Comparison of ENCODE assay signal across 10 mouse cellular contexts in the genomic region with DNA sequence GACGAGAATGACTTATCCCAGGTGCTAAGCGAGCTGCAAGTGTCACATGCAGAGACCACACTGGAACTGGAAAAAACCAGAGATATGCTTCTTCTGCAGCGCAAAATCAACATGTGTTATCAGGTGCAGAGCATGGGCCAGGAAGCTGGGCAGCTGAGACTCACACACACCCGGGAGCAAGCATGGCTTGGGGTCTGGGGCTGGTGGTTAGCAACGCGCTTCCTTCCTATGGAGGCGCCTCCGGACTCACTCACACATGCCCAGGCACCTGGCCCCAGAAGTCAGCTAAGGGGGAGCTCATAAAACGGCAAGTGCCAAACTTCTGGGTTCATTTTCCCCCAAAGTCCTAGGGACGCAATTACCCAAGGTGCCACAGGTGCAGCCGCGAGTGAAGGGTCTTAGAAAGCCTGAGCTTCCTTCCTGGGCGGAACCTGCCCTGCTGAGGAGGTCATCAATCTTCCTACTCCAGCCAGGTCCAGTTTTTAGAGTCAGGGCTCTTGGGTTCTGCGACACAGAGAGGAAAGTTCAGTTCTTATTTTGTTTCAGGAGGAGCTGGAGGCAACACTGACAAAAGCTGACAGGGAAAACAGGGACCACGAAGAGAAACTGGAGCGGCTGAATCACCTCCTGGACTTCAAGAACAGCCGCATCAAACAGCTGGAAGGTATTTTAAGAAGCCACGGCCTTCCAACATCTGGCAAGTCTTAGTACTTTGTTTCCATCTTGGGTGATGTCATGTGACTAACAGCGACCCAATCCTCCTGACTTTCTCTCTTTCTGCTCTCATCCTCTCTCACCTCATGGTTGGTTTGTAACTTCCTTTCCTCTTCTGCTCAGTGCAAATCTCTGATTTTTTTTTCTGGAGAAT. TPM values are rescaled to one million over a fixed set of nuclear protein-coding genes. Genes with fewer than 3 reads are reported as not detected.
DNase-seq lines count a peak whose midpoint lies in the region; ATAC-seq lines count a peak whose summit lies in the region.
"Had no signal": no experiment of that assay in that cellular context is flagged by ENCODE, and none has a peak within 500 bp of the region (broad histone marks: within the 10 kb centered on the region; RNA-seq: fewer than 3 reads in every experiment).

No protein-coding gene starts in this region.

- no peaks in the 10 kb centered on the region for H3K9me3 ChIP-seq in kidney, embryonic 14.5 days (ENCODE audit: control insufficient read depth, low read length)
- no peaks in the 10 kb centered on the region for H3K9me3 ChIP-seq in limb, embryonic 15.5 days
- H3K9me3 ChIP-seq in stomach, embryonic 16.5 days (replicated peaks; ENCODE audit: control insufficient read depth, low read length), result no peaks in the 10 kb centered on the region

- DNase-seq in kidney, adult 11 months, result no peak
- DNase-seq in T-cell, adult 2 months (ENCODE audit: low spot score), result peak; percentile 59
- no peak for DNase-seq in frontal cortex, postnatal 10 days (ENCODE audit: low spot score in 2 of 2)
- DNase-seq in adrenal gland, postnatal 14 days, result no peak
- no peak for DNase-seq in right cerebral cortex, adult 2 months (ENCODE audit: low spot score in 2 of 2)
- DNase-seq: right cerebral cortex, postnatal 4 days had no signal

- H3K36me3 ChIP-seq in kidney, embryonic 14.5 days (ENCODE audit: control insufficient read depth, insufficient read depth, low read length), result no peaks in the 10 kb centered on the region
- H3K36me3 ChIP-seq in limb, embryonic 15.5 days, result no peaks in the 10 kb centered on the region
- H3K36me3 ChIP-seq in stomach, embryonic 16.5 days (ENCODE audit: control insufficient read depth, insufficient read depth, low read length), result no peaks in the 10 kb centered on the region

- peaks cover 7% of the 10 kb centered on the region; the same call in 1 of the 2 replicates for H3K4me1 ChIP-seq in kidney, embryonic 14.5 days (ENCODE audit: control insufficient read depth, insufficient read depth, low read length)
- peaks cover 9% of the 10 kb centered on the region for H3K4me1 ChIP-seq in limb, embryonic 15.5 days
- 0 out of 2 replicates have a peak, but pooled peaks cover 6% of the 10 kb centered on the region for H3K4me1 ChIP-seq in stomach, embryonic 16.5 days (ENCODE audit: control insufficient read depth, insufficient read depth, low read length)

- no peak overlapping the region for H3K27ac ChIP-seq in kidney, embryonic 14.5 days (ENCODE audit: low read depth, low read length)
- H3K27ac ChIP-seq in limb, embryonic 15.5 days, result no peak overlapping the region
- H3K27ac ChIP-seq in stomach, embryonic 16.5 days (ENCODE audit: low read length), result no peak overlapping the region

- 36% methylated on average over 19 of the region's 19 CpGs for WGBS in kidney, embryonic 14.5 days
- 27% methylated on average over 19 of the region's 19 CpGs for WGBS in limb, embryonic 15.5 days
- 38% methylated on average over 19 of the region's 19 CpGs for WGBS in stomach, embryonic 16.5 days

- no peak overlapping the region for H3K9ac ChIP-seq in kidney, embryonic 14.5 days (ENCODE audit: low read depth, low read length)
- no peak overlapping the region for H3K9ac ChIP-seq in limb, embryonic 15.5 days
- peak overlapping the region; percentile 49; the same call in 1 of the 2 replicates for H3K9ac ChIP-seq in stomach, embryonic 16.5 days (ENCODE audit: low read length)

- H3K4me3 ChIP-seq in kidney, embryonic 14.5 days (ENCODE audit: low read length), result no peak overlapping the region
- H3K4me3 ChIP-seq in limb, embryonic 15.5 days, result no peak overlapping the region
- peak overlapping the region; percentile 24 for H3K4me3 ChIP-seq in stomach, embryonic 16.5 days (replicated peaks; ENCODE audit: low read length)

- H3K27me3 ChIP-seq in kidney, embryonic 14.5 days (ENCODE audit: control insufficient read depth, insufficient read depth, low read length), result no peaks in the 10 kb centered on the region
- H3K27me3 ChIP-seq in limb, embryonic 15.5 days, result no peaks in the 10 kb centered on the region
- H3K27me3 ChIP-seq in stomach, embryonic 16.5 days (ENCODE audit: control insufficient read depth, insufficient read depth, low read length), result no peaks in the 10 kb centered on the region

- peak overlapping the region; percentile 29 for H3K4me2 ChIP-seq in kidney, embryonic 14.5 days (replicated peaks; ENCODE audit: low read depth, low read length)
- H3K4me2 ChIP-seq in limb, embryonic 15.5 days, result peak overlapping the region; percentile 29
- H3K4me2 ChIP-seq in stomach, embryonic 16.5 days (ENCODE audit: low read depth, low read length), result peak overlapping the region; percentile 48

- no peak for ATAC-seq in kidney, embryonic 14.5 days (ENCODE audit: low FRiP score, low TSS enrichment)
- no peak for ATAC-seq in limb, embryonic 15.5 days (ENCODE audit: insufficient number of reproducible peaks, low FRiP score, low TSS enrichment, low read depth)
- ATAC-seq in stomach, embryonic 16.5 days (ENCODE audit: insufficient read depth, low FRiP score), result peak; percentile 23; the same call in 1 of the 2 replicates

RNA-seq across cellular contexts. Expression of a gene that starts 30.3 kb away (rescaled TPM):
- 76.5 and 134 TPM in 2 replicates for polyA plus RNA-seq in kidney, embryonic 14.5 days (2014; fragmentation: Nextera tagmentation; extraction: Ambion mirVana)
- polyA plus RNA-seq in limb, embryonic 15.5 days (2015; fragmentation: Nextera tagmentation; extraction: Ambion mirVana), result 55.9 and 59.3 TPM in 2 replicates
- polyA plus RNA-seq in stomach, embryonic 16.5 days (2015; fragmentation: Nextera tagmentation; extraction: Ambion mirVana), result 50.0 and 51.5 TPM in 2 replicates
- total RNA-seq in adrenal gland, postnatal 14 days (2021), result 0.44 and 1.4 TPM in 2 replicates
- total RNA-seq: heart, postnatal 36 days had no signal

RNA-seq across cellular contexts. Expression of a gene that starts 37.0 kb away (rescaled TPM):
- polyA plus RNA-seq in kidney, embryonic 14.5 days (2014; fragmentation: Nextera tagmentation; extraction: Ambion mirVana), result 718 and 725 TPM in 2 replicates
- polyA plus RNA-seq in limb, embryonic 15.5 days (2015; fragmentation: Nextera tagmentation; extraction: Ambion mirVana), result 520 and 558 TPM in 2 replicates
- 504 and 528 TPM in 2 replicates for polyA plus RNA-seq in stomach, embryonic 16.5 days (2015; fragmentation: Nextera tagmentation; extraction: Ambion mirVana)
- 221 and 230 TPM in 2 replicates for total RNA-seq in adrenal gland, postnatal 14 days (2021)

RNA-seq across cellular contexts. Expression of a gene that starts 56.4 kb away (rescaled TPM):
- polyA plus RNA-seq in kidney, embryonic 14.5 days (2014; fragmentation: Nextera tagmentation; extraction: Ambion mirVana), result 55.1 and 111 TPM in 2 replicates
- polyA plus RNA-seq in limb, embryonic 15.5 days (2015; fragmentation: Nextera tagmentation; extraction: Ambion mirVana), result 47.4 and 51.4 TPM in 2 replicates
- 39.8 and 40.7 TPM in 2 replicates for polyA plus RNA-seq in stomach, embryonic 16.5 days (2015; fragmentation: Nextera tagmentation; extraction: Ambion mirVana)
- 56.4 and 62.2 TPM in 2 replicates for total RNA-seq in adrenal gland, postnatal 14 days (2021)
